Mouse (Mus musculus) cerebellum, adult 9-11 months (tissue): ENCODE data around the gene Ankar.

Source experiments
- DNase-seq: peaks from one replicate; pipeline ENCODE4 v3.0.0; 2022

Ankar gene

GRCm38 (mm10) chr1:72700479-72700878 lies at the start of gene Ankar:
TSS of gene Ankar (minus strand) at chr1:72700579.
- DNase-seq = no peak

DNA sequence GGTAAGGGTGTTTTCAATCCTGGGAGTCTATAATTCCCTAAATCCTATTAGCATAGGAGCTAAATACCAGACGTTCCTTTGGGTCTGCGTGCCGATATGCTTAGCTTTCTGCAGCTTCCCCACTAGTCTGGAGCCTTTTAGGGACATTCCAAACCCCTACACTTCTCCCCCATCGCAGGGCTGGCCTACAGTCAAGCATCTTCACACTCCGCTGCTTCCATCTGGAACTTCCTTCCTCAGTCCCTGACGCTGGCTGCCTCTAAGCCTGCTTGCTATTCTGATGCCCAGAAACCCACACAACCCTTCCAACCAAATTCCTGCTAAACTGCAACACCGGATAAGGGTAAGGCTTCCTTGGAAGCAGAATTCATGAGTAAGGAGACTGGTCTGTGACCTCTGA lies 46.0 kb upstream of the Ankar start:
- DNase-seq = peak; percentile 84

DNA sequence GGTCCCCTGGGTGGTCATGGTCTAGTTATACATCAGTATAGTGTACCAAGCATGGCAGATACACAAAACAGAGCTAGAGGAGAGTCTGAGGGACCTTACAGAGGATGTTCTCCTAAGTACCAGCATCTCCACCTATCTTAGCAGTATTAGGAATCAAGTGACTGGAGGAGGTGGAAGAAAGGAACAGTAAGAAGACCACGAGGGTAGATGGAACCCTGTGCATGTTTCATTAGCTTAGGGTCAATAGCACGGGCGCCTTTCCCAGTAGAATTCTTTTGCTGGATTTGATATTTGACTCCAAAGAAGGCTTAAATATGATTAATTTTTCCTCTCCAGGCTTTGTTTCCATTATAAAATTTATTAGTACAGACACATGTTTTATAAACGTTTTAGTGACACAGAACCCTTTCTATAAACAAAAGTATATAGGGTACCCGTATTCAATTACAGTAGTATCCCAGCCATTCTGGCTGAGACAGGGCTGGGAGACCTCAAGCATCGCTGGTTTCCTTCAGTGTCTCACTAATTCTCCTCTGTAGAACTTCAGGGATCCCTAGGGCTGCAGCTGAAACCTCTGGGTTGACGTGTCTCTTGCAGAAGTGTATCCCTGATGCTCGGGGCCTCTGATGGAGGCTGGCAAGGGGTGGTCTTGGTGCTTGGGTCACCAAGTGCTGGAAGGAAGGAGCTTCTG lies 44.6 kb upstream of the Ankar start:
- DNase-seq = no peak

- DNase-seq = no peak
Measured at GRCm38 (mm10) chr1:72741406-72741805, 41.0 kb upstream of the Ankar start.

DNA sequence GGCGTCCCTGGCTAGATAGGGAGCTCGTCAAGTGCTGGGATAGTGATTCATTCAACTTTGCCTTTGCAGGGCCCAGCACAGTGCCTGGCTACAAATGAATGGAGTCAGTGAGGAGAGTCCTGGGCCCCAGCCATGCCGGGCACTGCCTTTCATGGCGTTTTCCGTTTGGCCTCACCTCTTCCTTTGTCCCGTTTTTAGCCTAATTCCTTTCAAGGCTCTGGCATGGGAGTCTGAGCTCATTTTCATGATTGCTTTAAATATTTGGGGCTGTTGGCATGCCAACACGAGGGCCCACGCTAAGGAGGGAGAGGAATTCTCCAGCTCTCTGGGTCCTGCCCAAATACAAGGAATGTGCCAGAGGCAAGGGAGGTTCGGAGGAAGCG lies 39.3 kb upstream of the Ankar start:
- DNase-seq = peak; percentile 35

GRCm38 (mm10) chr1:72738946-72739680 lies 38.7 kb upstream of the Ankar start:
- DNase-seq = peak; percentile 87

DNA sequence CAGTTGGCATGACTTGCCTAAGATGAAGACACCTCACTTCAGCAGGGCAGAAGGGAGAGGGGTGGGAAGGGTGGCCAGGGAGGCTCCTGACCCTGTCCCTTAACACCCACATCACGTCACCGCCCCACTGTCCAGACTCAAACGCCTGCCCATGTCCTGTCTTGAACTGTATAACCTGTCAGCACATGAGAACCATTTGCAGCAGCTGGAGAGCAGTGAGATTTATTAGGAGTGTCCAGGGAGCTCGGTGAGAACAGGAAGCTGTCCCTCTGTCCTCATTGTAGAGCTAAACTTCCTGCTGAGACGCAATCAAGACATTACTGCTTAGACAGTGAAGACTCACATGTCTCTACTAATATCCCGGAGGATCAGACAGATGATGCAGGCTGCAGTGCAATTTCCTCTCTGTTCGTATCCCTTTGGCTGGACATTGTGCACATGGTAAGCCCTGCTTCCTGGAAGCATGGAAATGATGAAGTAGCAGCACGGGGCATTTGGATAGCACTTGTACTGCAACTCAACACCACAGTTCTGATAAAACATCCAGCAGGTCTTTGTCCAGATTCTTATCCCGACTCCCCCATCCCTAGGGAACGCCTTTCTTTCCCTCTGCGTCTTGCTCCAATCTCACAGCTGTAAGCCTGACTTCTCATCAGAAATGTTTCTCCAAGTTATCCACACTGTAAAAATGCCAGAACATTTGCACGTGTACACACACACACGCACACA lies 36.2 kb upstream of the Ankar start:
- DNase-seq = no peak

DNA sequence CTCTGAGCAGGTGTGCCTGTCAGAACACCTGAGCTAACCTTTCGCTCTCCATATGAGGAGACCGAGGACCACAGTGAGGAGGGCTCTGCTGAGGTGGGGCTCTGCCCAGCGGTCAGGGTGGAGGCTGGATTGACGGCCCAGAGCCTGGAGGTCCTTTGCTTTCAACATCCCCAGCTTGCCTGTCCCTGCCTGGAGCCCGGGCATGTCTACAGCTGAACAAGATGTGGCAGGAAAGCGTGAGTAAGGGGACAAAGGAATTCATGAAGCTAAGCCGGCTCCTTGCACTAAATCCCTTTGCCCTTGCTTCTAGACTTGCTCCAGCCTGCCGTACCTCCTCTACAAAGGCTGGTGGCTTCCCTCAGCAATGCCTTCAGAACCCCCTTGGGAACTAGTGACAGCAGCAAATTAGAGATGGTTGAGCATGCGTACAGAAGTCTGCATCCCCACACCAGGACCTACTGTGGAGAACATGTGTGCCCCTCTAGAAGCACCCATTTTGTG lies 32.9 kb upstream of the Ankar start:
- no peak for DNase-seq

DNA sequence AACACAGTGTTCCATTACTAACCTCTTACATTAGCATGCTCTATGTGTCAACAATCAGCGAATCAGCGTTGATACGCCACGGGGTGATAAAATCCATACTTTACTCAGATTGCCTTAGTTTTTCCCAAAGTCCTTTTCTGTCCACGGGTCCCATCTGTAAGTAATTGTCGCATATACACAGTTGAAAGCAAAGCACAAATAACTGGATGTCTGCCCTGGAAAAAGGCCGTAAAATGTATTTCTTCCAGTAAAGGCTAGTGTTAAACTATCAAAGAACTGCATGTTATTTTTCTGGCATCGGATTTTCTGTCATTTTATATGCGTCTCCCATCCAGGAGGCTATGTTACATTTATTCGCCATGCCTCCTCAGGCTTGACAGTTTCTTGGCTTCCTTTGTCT lies 29.7 kb upstream of the Ankar start:
- DNase-seq = no peak

GRCm38 (mm10) chr1:72728781-72729180 lies 28.4 kb upstream of the Ankar start:
- DNase-seq = no peak

- DNase-seq = no peak
Measured at GRCm38 (mm10) chr1:72725941-72726340, 25.6 kb upstream of the Ankar start.

DNA sequence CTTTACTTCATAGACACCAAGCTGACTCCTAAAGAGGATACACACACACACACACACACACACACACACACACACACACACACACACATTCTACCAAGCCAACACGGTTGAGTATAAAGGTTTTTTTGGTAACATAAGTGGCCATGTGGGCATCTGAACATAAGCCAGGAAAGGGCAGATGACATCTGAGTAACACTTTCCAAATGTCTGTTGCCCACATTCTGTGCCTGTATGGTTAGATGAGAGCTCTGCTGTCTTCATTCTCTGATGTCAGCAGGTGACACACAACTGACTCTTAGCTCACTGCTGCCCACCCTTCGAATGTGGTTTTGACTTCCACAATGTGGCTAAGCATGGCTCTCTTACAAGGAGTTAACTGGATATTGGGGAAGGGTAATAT lies 24.0 kb upstream of the Ankar start:
- peak; percentile 71 for DNase-seq

- no peak for DNase-seq
Measured at GRCm38 (mm10) chr1:72722646-72723045, 22.3 kb upstream of the Ankar start.

GRCm38 (mm10) chr1:72720115-72720725 lies 19.8 kb upstream of the Ankar start:
- no peak for DNase-seq

DNA sequence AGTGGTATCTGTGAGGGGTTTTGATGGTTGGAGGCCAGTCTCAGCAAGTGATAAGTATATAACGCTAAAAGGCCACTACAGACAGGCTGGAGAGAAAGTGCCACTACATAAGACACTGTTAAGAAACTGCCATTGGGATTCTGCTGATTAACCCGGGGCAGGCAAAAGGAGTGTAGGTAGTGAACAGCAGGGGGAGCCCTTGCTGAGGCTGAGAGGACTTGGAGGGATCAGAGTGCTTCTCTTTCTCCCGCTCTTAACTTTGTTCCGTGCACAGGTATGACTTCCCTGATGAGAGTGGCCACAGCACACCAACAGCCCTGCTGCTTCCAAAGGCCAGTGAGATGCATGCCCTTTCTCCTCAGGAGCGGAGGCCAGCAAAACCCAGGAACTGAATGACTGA lies 18.5 kb upstream of the Ankar start:
- DNase-seq = peak; percentile 51

GRCm38 (mm10) chr1:72717540-72717939 lies 17.2 kb upstream of the Ankar start:
- no peak for DNase-seq

DNA sequence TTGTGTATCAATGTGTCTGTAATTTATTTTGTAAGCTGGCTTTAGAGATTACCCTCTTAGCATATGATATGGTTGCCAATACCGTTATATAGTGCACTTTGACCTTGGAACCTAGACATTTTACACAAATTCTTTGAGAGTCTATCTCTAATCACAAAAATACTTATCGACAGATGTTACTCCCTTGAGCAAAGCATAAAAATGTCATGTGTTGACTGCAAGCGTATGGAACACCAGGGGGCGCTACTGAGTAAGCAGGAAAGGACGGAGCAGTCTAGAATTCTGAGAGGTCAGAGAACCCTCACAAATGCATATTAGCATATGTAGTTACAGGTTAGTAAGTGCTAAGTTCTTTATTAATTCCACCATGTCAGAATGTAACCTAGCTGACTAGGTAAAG lies 16.5 kb upstream of the Ankar start:
- peak; percentile 62 for DNase-seq

GRCm38 (mm10) chr1:72716421-72716820 lies 16.0 kb upstream of the Ankar start:
- DNase-seq = no peak

DNA sequence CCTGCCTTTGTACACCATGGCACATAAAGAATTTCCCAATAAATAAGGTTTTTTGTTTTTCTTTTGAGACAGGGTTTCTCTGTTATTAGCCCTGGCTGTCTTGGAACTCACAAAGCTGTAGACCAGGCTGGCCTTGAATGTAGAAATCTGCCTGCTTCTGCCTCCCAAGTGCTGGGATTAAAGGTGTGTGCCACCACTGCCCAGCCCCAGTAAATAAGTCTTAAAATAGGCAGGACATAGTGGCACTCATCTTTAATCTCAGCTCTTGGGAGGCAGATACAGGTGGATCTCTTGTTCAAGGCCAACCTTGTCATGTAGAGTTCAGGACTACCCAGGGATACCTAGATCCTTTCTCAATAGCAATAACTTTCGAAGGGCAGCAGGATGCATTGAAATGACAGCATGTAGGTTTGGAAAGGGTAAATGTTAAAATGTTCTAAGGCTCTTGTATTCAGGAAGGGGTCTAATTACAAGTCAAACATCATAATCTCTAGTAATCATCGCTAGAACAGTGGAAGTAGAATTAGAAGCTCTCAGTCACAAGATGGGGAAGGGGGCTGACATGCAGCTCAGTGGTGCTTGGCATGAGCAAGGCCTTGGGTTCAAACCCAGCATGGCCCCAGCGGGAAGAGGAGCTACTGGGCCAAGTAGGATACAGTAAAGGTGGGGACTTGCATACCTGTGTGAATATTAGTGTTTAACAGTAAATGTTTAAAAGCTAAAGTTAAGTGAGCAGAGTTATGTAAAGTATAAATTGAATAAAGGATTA lies 15.4 kb upstream of the Ankar start:
- DNase-seq = no peak

DNA sequence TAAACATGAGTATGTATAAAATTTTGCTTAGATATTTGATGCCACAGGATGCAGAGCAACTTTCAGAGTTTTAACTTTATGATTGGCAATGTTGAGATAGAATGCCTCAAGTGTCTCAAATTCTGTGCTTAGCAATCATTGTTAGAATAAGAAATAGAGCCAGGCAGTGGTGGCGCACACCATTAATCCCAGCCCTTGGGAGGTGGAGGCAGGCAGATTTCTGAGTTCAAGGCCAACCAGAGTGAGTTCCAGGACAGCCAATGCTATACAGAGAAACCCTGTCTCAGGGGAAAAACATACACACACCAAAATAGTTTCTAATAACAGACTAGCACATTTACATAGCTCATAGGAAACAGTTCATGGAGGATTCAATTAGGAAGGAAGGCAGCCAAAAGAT lies 14.7 kb upstream of the Ankar start:
- DNase-seq = no peak

- no peak for DNase-seq
Measured at GRCm38 (mm10) chr1:72714547-72714946, 14.2 kb upstream of the Ankar start.

GRCm38 (mm10) chr1:72711684-72712083 lies 11.3 kb upstream of the Ankar start:
- DNase-seq = no peak
